Mouse (Mus musculus) thymus, adult 18-20 months (tissue): ENCODE results near the gene Esyt1.
"Not testable (repeated sequence)": the region's sequence is repeated elsewhere in the genome, so short reads cannot be mapped to it uniquely, and the experiment has no call there.

Source experiments
- DNase-seq, 2 experiments: peaks; one replicate each; pipeline ENCODE4 v3.0.0; 2022; ENCODE audit warnings: mixed read lengths in 2 of 2

Esyt1 gene

GRCm38 (mm10) chr10:128536266-128536940 lies 10.7 kb upstream of the Esyt1 start:
- peak; percentile 85 to 92 for DNase-seq

DNA sequence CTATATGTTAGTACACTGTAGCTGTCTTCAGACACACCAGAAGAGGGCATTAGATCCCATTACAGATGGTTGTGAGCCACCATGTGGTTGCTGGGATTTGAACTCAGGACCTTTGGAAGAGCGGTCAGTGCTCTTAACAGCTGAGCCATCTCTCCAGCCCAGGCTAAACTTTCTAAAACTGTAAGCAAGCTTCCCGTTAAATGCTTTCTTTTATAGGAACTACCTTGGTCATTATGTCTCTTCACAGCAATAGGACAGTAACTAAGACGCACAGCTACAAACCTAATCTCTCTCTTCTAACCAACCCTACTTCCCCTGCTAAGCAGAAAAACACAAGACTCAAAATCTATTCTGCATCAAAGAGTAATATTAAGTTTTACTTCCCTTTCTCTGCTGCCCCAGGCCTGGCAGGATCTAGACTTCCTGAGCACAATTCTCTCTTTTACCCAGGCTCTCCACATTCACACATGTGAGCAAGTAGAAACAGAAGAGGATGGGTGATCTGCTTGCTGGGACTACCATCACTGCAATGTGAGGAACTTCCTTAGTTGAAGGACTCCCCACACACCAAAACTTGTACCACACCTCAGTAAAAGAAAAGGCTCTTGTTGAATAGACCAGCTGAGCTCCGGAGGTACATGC lies 10.1 kb upstream of the Esyt1 start:
- no peak for DNase-seq

- DNase-seq, result no peak
Observed at GRCm38 (mm10) chr10:128535206-128535605, 9.5 kb upstream of the Esyt1 start.

DNA sequence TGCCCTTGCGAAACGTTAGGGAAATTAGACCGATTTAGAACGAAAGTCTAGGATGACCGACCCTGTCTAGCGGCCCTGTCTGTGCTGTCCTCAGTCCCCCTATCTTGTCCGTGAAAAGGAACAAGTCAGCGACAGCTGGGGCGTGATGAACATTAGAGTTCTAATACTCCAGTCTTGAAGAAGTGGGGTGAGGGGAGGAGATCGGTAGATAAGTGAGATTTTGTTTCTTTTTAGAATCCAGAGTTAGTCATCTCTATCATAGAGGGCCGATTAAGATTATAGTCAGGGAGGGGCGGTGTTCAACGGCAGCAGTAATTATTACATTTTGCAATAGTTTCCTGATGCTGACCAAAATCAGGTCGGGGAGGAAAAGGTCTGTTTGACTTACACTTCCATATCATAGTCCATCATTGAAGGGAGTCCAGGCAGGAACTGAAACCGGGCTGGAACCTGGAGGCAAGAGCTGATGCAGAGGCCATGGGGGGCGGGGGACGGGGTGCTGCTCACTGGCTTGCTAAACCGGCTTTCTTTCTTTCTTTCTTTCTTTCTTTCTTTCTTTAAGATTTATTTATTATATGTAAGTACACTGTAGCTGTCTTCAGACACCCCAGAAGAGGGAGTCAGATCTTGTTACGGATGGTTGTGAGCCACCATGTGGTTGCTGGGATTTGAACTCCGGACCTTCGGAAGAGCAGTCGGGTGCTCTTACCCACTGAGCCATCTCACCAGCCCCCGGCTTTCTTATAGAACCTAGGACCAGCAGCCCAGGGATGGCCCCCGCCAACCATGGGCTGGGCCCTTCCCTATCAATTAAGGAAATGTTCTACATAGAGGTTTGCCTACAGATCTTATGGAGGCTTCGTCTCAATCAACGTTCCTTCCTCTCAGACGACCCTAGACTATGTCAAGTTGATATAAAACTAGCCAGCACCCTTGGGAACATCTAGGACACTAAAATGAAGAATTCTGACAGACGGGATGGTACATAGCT lies 990 bp upstream of the Esyt1 start:
- no peak for DNase-seq

GRCm38 (mm10) chr10:128524732-128525662 lies 674 bp downstream of the Esyt1 start:
- DNase-seq, result peak; percentile 50 to 65

GRCm38 (mm10) chr10:128524111-128524731 lies 1.4 kb downstream of the Esyt1 start:
- DNase-seq, result no peak

- no peak for DNase-seq
Observed at GRCm38 (mm10) chr10:128522351-128522750, 3.3 kb downstream of the Esyt1 start.

DNA sequence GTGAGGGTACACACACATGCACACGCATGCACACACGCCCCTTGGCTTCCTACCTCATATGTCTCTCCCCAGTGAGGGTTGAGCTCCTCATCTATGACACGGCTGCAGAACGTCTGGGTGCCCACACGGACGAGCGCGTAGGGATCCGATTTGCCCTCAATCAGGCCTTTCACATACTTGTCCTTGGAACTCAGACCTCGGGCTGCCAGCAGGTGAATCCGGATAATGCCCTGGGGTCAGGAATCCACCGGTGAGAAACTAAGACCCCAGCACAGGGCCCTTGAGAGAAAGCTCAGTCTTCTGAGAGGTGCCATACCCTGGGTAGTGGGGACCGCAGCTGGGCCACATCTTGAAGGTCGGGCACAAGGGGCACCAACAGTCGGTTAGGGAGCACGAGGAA lies 5.1 kb downstream of the Esyt1 start:
- DNase-seq, result no peak

DNA sequence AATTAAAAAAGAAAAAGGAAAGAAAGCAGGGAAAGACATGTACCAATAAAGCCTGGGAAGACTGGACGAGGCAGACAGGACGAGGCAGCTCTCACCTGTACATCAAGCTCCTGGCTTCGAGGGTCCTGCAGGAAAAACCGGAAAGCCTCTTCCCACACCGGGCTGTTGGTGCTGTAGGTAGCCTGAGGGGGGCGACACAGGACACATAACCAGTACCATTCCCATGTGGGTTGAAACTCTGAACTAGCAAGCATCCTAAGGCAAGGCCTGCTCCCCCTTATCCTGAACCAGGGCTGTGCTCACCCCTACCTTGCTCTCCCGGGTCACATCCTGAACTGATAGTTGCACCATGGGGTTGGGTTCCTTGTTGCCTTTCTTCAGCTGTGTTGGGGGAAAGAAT lies 6.8 kb downstream of the Esyt1 start:
- DNase-seq, result peak in 1 of 2 experiments; percentile 40

DNA sequence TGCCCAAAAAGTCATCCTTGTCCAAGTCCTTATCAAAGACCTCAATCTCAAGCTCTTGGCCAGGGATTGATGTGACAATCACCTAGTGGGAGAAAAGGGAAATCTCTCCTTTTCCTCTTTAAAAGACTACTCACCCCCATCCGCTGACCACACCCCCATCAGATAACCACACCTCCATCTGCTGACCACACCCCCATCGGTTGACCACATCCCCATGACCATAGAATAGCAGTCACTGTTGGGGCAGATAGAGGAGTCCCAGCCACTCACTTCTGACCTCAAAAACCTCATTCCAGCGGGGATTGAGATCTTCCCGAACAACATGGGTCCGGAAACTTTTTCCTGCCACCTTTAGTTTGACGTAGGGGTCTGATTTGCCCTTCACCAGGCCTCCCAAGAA lies 9.0 kb downstream of the Esyt1 start:
- no peak for DNase-seq

- DNase-seq, result no peak
Observed at GRCm38 (mm10) chr10:128516029-128516428, 9.6 kb downstream of the Esyt1 start.

GRCm38 (mm10) chr10:128515044-128515443 lies 10.6 kb downstream of the Esyt1 start:
- no peak for DNase-seq

DNA sequence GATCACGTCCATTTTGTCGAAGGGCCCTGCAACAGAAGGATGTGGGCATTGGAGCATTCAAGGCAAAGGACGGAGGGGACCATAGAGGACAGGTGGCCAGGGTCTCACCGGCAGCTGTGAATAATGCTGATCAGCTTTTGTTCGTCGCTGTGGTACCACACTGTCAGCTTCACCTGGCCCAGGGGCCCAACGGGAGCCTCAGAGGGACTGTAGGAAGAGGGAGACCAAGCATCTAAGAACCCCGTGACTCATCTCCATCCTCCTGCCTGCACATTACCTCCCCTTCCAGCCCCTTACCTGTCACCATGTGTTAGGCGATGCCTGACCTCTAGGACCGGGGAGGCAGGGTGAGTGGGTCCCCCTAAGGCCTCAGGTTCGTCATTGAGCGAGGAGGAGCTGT lies 13.9 kb downstream of the Esyt1 start:
- no peak for DNase-seq

- no peak for DNase-seq
Observed at GRCm38 (mm10) chr10:128511189-128511588, 14.5 kb downstream of the Esyt1 start.

DNA sequence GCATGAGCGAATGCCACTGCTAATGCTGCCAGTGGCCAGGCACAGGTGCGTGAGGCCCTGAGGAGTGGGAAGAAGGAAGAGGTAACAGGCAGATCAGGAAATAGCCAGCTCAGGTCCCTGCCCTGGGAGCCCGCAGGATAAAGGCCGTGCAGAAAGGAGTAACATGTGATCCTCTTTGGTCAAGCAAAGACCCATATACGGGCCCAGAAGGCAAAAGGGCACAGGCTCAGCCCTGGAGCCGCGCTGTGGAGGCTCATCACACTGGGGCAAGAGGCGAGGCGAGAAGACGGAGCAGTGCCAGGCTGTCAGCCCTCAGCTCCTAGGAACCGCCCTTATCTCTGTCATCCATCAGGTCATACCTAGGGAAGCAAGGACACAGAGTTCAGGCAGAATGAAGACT lies 15.4 kb downstream of the Esyt1 start:
- DNase-seq, result no peak

GRCm38 (mm10) chr10:128509831-128510230 lies 15.8 kb downstream of the Esyt1 start:
- DNase-seq, result no peak

DNA sequence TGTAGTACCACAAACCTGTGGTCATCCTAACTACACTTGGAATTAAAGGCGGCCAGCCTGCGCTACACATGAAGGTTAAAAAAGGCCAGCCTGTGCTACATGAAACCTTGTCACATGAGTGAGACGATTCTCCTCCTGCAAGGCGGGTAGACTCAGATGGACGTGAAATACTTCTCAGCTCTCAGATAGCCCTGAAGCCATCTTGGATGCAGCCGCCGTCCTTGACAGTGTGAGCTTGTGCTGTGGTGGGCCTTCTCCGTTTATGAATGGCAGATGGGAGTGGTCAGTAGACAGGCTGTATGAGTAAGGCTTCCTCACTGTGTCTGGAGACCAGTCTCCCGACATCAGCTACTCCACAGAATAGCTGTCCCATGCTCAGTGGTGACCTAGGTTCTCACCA lies 16.5 kb downstream of the Esyt1 start:
- no peak for DNase-seq

- DNase-seq, result no peak
Observed at GRCm38 (mm10) chr10:128508260-128508659, 17.4 kb downstream of the Esyt1 start.

- DNase-seq, result no peak
Observed at GRCm38 (mm10) chr10:128505974-128506373, 19.7 kb downstream of the Esyt1 start.

DNA sequence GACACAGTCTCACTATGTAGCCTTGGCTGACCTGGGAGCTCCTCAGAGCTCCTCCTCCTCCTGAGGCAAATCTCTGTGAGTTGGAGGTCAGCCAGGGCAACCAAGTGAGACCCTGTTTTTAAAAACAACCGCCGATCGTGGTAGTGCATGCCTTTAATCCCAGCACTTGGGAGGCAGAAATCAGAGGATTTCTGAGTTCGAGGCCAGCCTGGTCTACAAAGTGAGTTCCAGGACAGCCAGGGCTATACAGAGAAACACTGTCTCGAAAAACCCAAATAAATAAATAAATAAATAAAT lies 20.4 kb downstream of the Esyt1 start:
- DNase-seq, result not testable (repeated sequence)

DNA sequence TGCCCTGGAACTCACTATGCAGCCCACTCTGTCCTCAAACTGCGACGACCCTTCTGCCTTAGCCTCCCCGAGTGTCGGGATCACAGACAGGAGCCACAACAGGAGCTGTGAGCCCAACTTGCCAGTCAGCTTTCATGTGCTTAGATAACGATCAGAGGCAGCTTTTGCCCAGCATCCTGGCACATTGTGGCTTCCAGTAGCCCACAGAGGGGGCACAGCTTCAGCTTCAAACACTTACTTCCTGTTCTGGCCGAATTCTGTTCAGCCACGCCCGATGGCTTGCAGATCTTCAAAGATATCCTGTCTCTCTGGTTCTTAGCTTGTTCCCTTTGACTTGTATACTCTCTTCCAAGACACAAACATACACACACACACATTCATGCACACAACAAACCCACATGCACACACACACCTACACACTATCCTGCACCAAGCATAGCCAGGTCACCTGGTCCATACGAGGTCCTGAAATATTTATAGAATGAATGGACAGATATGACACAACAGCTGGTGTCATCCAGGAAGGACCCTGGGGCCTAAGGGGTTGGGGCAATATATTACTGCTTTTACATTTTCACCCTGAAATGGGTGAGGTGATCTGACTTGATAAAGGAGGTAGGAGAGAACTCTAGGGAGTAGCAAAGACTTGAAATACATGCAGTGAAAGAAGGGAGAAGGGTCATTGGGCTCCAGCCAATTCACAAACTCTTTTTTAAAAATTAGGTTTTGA lies 20.9 kb downstream of the Esyt1 start:
- no peak for DNase-seq
